ENCODE assay signal across 10 mouse cellular contexts in the genomic region with DNA sequence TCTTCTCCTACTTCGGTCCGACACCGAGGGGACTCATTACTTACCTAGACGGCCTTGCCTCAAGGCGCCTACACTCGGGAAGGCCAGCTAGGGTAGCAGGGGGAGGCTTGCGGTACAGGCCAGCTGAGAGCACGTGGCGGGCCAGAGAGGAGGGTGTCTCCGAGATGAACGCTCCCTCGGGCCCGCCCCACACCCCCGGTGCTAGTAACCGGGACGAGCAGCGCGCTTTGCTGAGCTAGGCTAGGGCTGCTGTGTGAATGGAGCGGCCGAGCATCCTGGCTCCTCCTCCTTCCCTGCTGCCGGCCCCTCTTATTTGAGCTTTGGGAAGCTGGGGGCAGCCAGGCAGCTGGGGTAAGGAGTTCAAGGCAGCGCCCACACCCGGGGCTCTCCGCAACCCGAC. TPM values are rescaled to one million over a fixed set of nuclear protein-coding genes. Genes with fewer than 3 reads are reported as not detected.
DNase-seq lines count a peak whose midpoint lies in the region; ATAC-seq and TF ChIP-seq lines count a peak whose summit lies in the region.
"Had no signal": no experiment of that assay in that cellular context is flagged by ENCODE, and none has a peak within 500 bp of the region (broad histone marks: within the 10 kb centered on the region; RNA-seq: fewer than 3 reads in every experiment).

Wt1 (plus strand) TSS at position 251 of the 400 bp plus-strand sequence.

- ATAC-seq in forebrain, postnatal 0 days, result 0 out of 2 replicates have a peak, but pooled peaks have one; percentile 21
- peak; percentile 77 for ATAC-seq in intestine, embryonic 16.5 days
- 0 out of 2 replicates have a peak, but pooled peaks have one; percentile 19 for ATAC-seq in liver, embryonic 16.5 days (ENCODE audit: low read depth)
- ATAC-seq in stomach, embryonic 16.5 days (ENCODE audit: insufficient read depth, low FRiP score), result peak; percentile 68
- no peak for ATAC-seq in frontal cortex, adult (ENCODE audit: low TSS enrichment)

- no peak for TF ChIP-seq CTCF in forebrain, postnatal 0 days (IDR thresholded peaks at IDR 0.05; ENCODE audit: low read depth)

- peak; percentile 96 for DNase-seq in heart, adult 11 months
- no peak for DNase-seq in heart, adult 8-10 months (ENCODE audit: low spot score)
- DNase-seq in forebrain, postnatal 0 days, result no peak
- DNase-seq in gastrocnemius, postnatal 25 days, result no peak

- 2% methylated on average over 25 of the region's 25 CpGs for WGBS in forebrain, postnatal 0 days
- 0% methylated on average over 25 of the region's 25 CpGs for WGBS in intestine, embryonic 16.5 days
- WGBS in liver, embryonic 16.5 days (ENCODE audit: insufficient replicate concordance), result 3% methylated on average over 25 of the region's 25 CpGs
- WGBS in stomach, embryonic 16.5 days, result 1% methylated on average over 25 of the region's 25 CpGs

- peaks cover 84% of the 10 kb centered on the region for H3K27me3 ChIP-seq in forebrain, postnatal 0 days (ENCODE audit: insufficient read depth, low read length)
- peaks cover 86% of the 10 kb centered on the region for H3K27me3 ChIP-seq in intestine, embryonic 16.5 days (replicated peaks; ENCODE audit: control insufficient read depth, insufficient read depth, low read length)
- H3K27me3 ChIP-seq in liver, embryonic 16.5 days (ENCODE audit: control insufficient read depth, insufficient read depth, low read depth, low read length), result peaks cover 96% of the 10 kb centered on the region
- peaks cover 94% of the 10 kb centered on the region for H3K27me3 ChIP-seq in stomach, embryonic 16.5 days (ENCODE audit: control insufficient read depth, insufficient read depth, low read length)
- H3K27me3 ChIP-seq: CH12.LX had no signal

- 0 out of 2 replicates have a peak within 1 kb of the TSS, but pooled peaks have one; percentile 5 for H3K4me3 ChIP-seq in forebrain, postnatal 0 days (ENCODE audit: low read depth, low read length)
- peak within 1 kb of the TSS; percentile 48 for H3K4me3 ChIP-seq in intestine, embryonic 16.5 days (ENCODE audit: low read length)
- H3K4me3 ChIP-seq in liver, embryonic 16.5 days (ENCODE audit: low read depth, low read length), result peak within 1 kb of the TSS; percentile 42
- peak within 1 kb of the TSS; percentile 43 for H3K4me3 ChIP-seq in stomach, embryonic 16.5 days (replicated peaks; ENCODE audit: low read length)

- 0 out of 2 replicates have a peak within 1 kb of the TSS, but pooled peaks have one; percentile 10 for H3K4me2 ChIP-seq in forebrain, postnatal 0 days (ENCODE audit: low read depth)
- peak within 1 kb of the TSS; percentile 60 for H3K4me2 ChIP-seq in intestine, embryonic 16.5 days (ENCODE audit: low read depth, low read length)
- H3K4me2 ChIP-seq in liver, embryonic 16.5 days (ENCODE audit: low read depth, low read length), result peak within 1 kb of the TSS; percentile 43
- H3K4me2 ChIP-seq in stomach, embryonic 16.5 days (ENCODE audit: low read depth, low read length), result peak within 1 kb of the TSS; percentile 51; the same call in 1 of the 2 replicates

- no peaks in the 10 kb centered on the region for H3K9me3 ChIP-seq in forebrain, postnatal 0 days (ENCODE audit: low read length)
- H3K9me3 ChIP-seq in intestine, embryonic 16.5 days (ENCODE audit: control insufficient read depth, low read length), result no peaks in the 10 kb centered on the region
- H3K9me3 ChIP-seq in liver, embryonic 16.5 days (replicated peaks; ENCODE audit: control insufficient read depth, low read length), result no peaks in the 10 kb centered on the region
- H3K9me3 ChIP-seq in stomach, embryonic 16.5 days (replicated peaks; ENCODE audit: control insufficient read depth, low read length), result no peaks in the 10 kb centered on the region

- H3K36me3 ChIP-seq in forebrain, postnatal 0 days (ENCODE audit: insufficient read depth), result no peaks in the 10 kb centered on the region
- H3K36me3 ChIP-seq in intestine, embryonic 16.5 days (ENCODE audit: control insufficient read depth, insufficient read depth, low read length), result no peaks in the 10 kb centered on the region
- no peaks in the 10 kb centered on the region for H3K36me3 ChIP-seq in liver, embryonic 16.5 days (ENCODE audit: control insufficient read depth, insufficient read depth)
- H3K36me3 ChIP-seq in stomach, embryonic 16.5 days (ENCODE audit: control insufficient read depth, insufficient read depth, low read length), result no peaks in the 10 kb centered on the region

- no peak within 1 kb of the TSS for H3K9ac ChIP-seq in forebrain, postnatal 0 days
- H3K9ac ChIP-seq in intestine, embryonic 16.5 days (ENCODE audit: low read depth, low read length), result peak within 1 kb of the TSS; percentile 48
- no peak within 1 kb of the TSS for H3K9ac ChIP-seq in liver, embryonic 16.5 days (ENCODE audit: low read depth, low read length)
- peak within 1 kb of the TSS; percentile 54 for H3K9ac ChIP-seq in stomach, embryonic 16.5 days (ENCODE audit: low read length)

- H3K27ac ChIP-seq in forebrain, postnatal 0 days (ENCODE audit: low read depth, low read length), result no peak within 1 kb of the TSS
- H3K27ac ChIP-seq in intestine, embryonic 16.5 days (ENCODE audit: low read length), result peak within 1 kb of the TSS; percentile 6; the same call in 1 of the 2 replicates
- H3K27ac ChIP-seq in liver, embryonic 16.5 days (ENCODE audit: low read length), result no peak within 1 kb of the TSS
- H3K27ac ChIP-seq in stomach, embryonic 16.5 days (ENCODE audit: low read length), result no peak within 1 kb of the TSS

- no peaks in the 10 kb centered on the region for H3K4me1 ChIP-seq in forebrain, postnatal 0 days (ENCODE audit: insufficient read depth)
- H3K4me1 ChIP-seq in intestine, embryonic 16.5 days (ENCODE audit: control insufficient read depth, insufficient read depth, low read length), result peaks cover 23% of the 10 kb centered on the region
- no peaks in the 10 kb centered on the region; the same call in 1 of the 2 replicates for H3K4me1 ChIP-seq in liver, embryonic 16.5 days (ENCODE audit: control insufficient read depth, low read depth, low read length)
- H3K4me1 ChIP-seq in stomach, embryonic 16.5 days (ENCODE audit: control insufficient read depth, insufficient read depth, low read length), result peaks cover 19% of the 10 kb centered on the region

RNA-seq across cellular contexts. Expression of gene Wt1, which starts in this region (rescaled TPM):
- 1 to 10 TPM; 4.7 to 8.3 (median 5.3) TPM for total RNA-seq in heart, adult 8-10 months (2022)
- total RNA-seq in forebrain, postnatal 0 days (2014; rRNA removed), result 0.08 and 0.14 TPM in 2 replicates
- polyA plus RNA-seq in forebrain, postnatal 0 days (2015; fragmentation: Nextera tagmentation; extraction: Ambion mirVana), result 0.19 and 0.24 TPM in 2 replicates
- 8.1 and 10.0 TPM in 2 replicates for polyA plus RNA-seq in intestine, embryonic 16.5 days (2015; fragmentation: Nextera tagmentation; extraction: Ambion mirVana)
- 0.89 and 1.1 TPM in 2 replicates for polyA plus RNA-seq in liver, embryonic 16.5 days (2015; fragmentation: Nextera tagmentation; extraction: Ambion mirVana)
- 13.2 and 18.3 TPM in 2 replicates for polyA plus RNA-seq in stomach, embryonic 16.5 days (2015; fragmentation: Nextera tagmentation; extraction: Ambion mirVana)
- under 1 TPM in 1 of 2 experiments, not detected in 1; 0.08 TPM for total RNA-seq in gastrocnemius, postnatal 25 days (2021)
- total RNA-seq: CH12.LX; hematopoietic stem cell, adult 5-6 weeks had no signal

Comparison
In these comparisons a context has a peak if more than half of its experiments do, and no peak if none do; other contexts are left out.
1. Peak in ATAC-seq, H3K4me3 ChIP-seq and H3K4me2 ChIP-seq in forebrain, postnatal 0 days; RNA of the gene not detected or under 1 TPM.
2. H3K4me2 ChIP-seq: peak in every context shown above with its lines; median percentile 60 in intestine, embryonic 16.5 days; 51 in stomach, embryonic 16.5 days; 43 in liver, embryonic 16.5 days; 10 in forebrain, postnatal 0 days.
3. H3K9ac ChIP-seq: peak in intestine, embryonic 16.5 days (single experiment) and stomach, embryonic 16.5 days (single experiment); none in forebrain, postnatal 0 days (single experiment) and liver, embryonic 16.5 days (single experiment).
4. Peak in every context shown above with its lines, with median percentiles within 50 percentile points of each other: H3K4me3 ChIP-seq.